Mouse (Mus musculus) CD4-positive, CD25-positive, alpha-beta regulatory T cell, adult 2 months (primary cell): ENCODE measurements around the gene Tpx2.
A peak's percentile ranks its signal among the peaks of the same experiment; 100 is the strongest.

Experiments used
- DNase-seq: peaks from one replicate; pipeline ENCODE4 v3.0.0-alpha.2; 2012; ENCODE audit warnings: low read depth, low spot score

Tpx2 gene

DNA sequence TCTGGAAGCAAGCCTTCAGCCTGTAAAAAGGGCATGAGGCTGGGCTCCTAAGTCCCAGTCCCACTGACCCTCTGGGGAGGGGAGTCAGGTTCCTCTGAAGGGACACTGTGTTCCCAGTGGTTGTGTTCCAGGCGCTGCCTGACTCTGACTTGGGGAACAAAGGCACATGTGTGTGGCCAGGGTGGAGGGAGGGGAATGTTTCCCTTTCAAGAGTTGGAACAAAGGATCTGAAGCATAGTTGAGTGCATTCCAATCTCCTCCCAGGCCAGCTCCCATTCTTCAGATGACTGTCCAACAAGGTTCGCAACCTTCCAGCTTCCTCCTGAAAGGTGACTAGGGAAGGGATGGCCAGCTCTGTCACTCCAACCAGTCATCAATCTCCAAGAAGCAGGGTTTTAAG lies 27.4 kb upstream of the Tpx2 start:
- no peak for DNase-seq

DNA sequence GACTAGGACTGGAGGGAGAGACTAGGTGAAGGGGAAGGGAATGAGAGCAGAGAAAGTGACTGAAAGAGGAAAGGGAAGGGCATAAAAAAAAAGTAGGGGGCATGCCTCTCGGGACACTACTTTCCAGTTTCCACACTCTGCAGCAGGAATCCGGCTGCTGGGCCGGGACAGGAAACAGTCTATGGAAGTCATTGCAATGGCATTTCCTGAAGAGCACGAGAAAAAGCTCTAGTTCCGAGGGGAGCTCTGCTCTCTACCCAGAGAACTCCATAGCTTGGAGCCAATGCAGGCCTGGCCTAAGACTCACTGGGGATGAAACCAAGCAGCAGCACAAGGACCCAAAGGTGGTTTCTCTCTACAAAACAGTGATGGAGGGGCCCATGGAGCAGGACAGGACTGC lies 26.7 kb upstream of the Tpx2 start:
- no peak for DNase-seq

DNA sequence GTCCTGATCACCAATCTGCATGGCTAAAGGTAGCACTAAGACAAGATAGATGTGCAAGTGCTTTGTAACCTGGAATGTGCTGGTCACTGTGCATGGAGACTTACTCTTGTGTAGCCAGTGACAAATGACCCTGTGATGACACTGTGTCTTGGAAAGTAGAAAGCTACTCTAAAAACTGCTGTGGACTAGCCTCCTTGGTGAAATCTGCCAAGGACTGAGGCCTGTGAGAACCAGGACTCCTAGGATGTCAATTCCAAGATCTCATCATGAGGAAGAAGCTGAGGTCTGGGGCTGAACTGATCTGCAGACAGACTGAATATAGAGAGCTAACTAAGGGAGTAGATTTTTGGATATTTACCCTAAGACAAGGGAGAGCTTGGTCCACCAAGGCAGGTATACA lies 26.2 kb upstream of the Tpx2 start:
- DNase-seq = no peak

DNA sequence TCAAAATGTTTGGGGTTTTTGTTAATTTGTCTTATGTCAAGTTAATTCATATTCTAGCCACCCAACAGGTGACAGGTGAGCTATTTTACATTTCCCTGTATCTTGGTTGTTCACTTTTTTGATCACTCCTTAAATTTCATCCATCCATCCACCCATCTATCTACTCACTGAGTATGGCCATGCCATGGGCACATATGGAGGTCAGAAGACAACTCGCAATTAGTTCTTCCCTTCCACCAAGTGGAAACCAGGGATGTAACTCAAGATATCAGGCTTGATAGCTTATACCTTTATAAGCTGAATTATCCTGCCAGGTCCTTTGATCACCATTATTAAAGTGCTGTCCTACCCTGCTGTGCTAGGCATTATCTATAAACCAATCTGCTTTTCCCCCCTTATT lies 24.0 kb upstream of the Tpx2 start:
- DNase-seq = no peak

DNA sequence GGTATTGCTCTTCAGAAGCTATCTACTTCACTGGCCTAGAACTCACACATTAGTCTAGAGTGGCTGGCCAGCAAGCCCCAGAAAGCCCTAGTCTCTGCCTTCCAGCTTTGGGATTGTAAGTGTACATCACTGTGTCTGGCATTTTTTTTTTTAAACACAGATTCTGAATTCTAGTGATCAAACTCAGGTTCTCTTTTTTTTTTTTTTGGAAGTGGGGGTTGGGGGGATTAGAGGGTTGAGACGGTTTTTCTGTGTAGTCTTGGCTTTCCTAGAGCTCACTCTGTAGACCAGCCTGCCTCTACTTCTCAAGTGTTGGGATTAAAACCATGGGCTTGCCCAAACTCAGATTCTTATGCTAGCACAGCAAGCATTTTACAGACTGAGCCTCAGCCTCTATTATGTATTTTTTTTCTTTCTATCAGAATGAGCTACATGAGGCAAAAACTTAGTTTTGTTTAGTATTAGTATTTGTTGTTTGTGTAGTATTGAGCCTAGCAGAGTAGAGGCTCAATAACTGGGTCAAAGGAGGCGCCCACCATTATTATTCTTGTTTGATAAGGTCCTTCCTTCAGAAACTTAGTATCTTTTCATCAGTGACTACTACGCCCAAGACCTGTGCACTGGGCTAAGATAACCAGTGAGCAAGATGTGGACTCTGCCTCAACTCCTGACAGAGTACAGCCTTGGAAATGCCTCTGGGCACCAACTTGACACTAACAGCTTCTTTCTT lies 23.2 kb upstream of the Tpx2 start:
- no peak for DNase-seq

DNA sequence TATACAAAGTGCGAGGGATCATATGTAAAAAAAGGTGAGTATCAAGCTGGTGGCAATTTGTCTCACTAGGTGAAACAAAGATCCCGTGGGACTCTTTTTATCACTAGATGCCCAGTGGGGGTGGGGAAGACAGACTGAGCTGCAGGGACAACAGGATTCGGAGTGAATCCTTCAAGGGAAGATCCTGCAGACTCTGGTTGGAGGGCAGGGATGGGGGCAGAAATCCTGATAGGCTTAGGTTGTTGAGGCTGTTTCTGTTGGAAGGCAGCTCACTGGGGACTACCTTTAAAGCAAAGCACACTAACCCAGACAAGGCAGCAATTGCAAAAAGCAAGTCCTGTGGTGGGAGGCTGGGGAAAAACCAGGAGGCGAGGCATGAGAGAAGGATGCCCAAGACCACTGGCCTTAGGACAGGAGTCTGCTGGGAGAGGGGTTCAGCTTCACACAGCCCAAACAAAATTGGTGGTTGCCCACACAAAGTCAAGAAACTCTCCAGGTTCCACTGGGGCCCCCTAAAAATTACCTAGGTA lies 22.5 kb upstream of the Tpx2 start:
- DNase-seq = no peak

DNA sequence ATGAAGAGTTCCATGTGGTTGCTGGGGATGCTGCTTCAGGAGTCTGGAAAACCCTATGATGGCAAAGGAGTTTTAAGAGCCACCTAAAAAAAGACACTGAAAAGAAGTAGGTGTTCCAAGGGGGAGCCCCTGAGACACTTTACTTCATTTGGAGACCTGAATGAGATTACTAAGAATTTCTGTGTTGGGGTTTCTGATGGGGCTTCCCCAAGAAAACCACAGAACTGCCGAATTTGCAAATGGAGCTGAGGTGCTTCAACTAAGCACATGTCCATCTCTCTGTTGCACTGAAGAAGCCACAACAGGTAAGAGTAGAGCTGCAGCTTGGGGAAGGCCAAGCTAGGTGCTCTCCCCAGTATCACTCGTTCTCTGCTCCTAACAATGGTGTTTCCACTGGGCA lies 22.1 kb upstream of the Tpx2 start:
- DNase-seq = peak; percentile 86

DNA sequence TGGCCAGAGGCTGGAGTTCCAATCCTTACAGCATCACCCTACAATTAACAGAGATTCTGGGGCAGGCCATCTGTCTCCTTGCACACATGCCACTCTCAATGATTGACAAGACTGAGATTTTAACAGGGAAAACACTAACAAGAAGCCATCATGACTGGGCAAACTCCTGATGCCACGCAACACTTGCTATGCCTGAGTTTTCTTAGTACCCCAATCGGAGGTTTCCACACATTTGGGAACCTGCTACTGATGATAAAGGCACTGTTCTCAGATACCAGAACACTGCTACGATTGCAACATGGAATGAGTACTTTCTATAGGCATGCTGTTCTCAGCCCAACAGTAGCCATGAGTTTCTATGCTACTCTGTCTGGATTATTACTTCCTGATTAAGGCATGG lies 21.3 kb upstream of the Tpx2 start:
- no peak for DNase-seq

DNA sequence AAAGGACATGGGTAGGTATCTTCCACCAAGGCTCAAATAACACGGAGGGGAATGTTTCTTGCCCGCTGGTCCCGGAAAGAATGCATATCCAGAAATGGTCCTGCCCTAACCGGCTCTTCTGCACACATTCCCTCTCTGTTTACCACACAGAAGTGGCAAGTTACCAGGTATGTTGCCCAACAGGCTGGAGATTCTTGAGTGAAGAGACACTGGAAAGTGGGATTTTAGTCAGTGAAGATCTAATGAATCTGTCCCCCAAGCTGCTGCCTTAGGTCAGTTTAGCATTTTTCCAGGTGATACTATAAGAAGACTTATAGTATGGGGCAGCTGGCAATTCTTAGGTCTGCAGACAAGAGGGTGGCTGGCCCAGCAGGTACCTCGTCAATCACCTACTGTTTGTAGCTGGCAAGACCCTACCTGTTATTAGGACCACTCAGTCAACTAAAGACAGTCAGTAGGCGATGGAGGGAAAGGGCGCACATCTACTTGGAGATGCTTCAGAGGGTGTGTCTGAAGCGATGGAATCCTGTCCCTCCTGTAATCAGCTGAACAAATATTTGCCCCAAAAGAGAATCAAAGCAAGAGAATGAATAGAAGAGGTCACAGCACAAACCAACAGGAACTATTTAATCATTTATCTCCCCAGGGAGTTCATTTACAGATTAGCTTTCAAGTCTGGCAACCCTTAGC lies 20.3 kb upstream of the Tpx2 start:
- DNase-seq = no peak

DNA sequence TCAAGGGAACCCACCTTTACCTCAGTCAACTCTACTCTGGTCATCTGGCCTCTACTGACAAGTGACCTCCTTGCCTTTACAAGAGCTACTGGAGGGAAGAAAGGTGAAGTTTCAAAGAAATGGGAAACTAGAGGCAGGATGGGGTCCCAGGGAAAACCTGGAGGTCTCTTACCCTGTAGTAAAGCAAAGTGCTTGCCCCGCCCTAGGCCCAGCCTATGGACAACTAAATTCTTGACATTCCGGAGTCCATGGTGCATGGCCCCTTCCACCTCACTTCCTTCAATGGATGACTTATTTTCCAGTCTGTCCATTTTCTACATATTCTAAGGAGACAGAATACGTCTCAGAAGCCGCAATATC lies 19.8 kb upstream of the Tpx2 start:
- DNase-seq = no peak

DNA sequence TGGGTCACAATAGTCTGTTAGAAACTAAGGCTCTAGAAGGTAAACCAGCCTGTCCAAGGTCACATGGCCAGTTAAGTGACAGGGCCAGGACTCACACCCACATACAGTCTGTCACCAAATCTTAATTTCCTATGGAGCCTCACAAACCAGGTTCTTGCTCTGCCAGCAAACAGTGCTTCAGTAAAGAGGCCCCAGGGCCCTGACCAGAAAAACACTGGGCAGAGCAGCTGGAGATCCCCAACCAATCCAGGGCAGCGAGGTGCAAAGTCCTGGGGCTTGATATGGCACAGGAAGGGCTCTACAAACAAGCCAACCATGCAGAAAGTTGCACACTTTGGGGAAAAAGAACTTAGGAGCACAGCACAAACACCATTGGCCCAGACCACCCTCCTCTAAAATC lies 19.2 kb upstream of the Tpx2 start:
- DNase-seq = no peak

DNA sequence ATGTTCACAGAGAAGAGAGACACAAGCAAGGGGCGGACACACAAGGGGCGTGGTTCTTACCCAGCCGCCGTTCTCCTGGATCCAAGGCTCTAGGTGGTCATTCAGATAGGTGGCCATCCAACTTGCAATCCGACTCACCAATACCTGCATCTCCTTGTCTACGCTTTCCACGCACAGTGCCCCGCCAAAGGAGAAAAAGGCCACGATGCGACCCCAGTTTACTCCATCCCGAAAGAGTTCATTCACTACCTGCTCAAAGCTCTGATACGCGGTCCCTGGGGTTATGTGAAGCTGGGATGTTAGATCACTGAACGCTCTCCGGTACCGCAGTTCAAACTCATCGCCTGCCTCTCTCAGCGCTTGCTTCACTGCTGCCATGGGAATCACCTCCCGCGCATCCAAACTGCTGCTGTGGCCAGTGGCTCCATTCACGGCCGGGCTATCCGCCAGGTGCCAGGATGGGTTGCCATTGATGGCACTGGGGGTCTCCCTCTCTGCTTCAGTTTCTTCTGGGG lies 18.3 kb upstream of the Tpx2 start:
- DNase-seq = peak; percentile 37

DNA sequence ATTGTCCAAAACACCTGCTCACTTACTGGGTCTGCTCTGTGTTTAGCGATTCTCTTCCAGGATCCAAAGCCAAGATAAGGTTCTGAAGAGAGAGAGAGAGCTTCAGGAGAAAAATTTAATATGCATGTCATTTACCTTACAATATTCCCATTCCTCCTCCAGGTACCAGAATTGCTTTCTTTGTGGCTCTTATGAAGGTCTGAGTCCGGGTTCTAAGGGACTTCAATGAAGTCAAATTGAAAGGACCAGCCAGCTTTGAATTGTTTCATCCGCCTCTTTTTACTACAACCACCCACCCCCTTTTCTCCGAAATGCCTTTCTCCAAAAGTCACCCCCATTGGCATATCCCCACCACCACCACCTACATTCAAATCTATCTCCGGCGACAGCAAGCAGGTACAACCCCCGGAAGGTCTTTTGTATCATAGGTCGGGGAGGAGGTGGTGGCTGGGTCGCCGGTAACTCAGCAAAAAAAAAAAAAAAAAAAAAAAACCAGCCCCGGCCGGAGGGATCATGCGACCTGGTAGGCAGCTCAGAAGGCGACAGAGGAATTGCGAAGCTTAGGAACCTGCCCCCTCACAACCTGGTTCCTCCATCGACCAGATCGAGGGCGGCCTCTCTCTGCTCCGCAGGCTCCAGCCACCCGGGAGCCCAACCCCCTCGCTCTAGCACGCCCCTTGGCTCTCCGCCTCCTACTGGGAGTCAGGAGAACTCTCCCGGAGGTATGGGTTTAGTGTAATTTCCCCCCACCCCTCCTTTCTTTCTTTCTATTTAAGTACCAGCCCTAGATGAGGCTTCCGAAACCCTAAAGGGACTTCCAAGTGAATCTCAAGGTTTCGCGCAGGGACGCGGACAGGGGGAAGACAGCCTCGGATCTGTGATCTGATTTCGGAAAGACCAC lies 17.5 kb upstream of the Tpx2 start:
- peak; percentile 89 for DNase-seq

DNA sequence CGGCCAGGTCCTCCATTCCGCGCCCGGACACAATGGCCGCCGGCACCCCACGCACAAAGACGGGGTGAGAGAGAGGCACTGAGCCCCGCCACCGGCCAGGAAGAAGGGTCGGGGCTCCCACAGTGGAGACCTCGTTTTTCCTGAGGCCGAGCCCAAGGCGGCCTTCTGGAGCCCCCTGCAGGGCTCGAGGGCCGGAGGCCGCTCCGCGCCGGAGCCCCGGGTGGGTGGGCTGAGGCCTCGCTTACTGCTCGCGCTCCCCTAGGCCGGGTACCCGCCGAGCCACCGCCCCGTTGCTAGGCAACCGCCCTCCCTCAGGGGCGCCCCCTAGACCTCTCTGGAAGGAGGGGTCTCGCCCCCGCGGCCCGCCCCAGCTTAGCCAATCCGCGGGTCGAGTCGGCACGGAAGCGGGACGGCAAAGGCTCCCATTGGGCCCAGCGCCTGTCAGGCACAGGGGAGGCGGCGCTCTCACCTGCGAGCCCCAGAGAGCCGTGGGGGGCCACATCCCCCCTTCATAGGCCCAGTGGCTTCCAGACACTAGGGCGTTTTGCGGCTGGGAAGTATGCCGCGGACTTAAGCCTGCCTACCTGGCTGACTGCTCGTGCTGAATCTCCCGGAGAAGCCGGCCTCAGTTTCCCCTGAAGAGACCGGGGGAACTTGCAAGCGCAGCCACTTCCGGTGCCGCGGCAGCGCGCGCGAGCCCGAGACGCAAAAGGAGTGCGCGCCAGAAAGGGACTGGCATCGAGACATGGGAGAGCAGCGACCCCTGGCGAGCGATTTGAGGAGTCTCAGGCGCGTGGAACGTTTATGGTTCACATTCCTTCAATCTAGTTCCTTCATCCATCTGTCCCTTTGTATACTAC lies 16.5 kb upstream of the Tpx2 start, which contains the start of gene Bcl2l1:
TSS of gene Bcl2l1 (minus strand) at position 710 of the 860 bp plus-strand sequence.
- DNase-seq = peak; percentile 98

DNA sequence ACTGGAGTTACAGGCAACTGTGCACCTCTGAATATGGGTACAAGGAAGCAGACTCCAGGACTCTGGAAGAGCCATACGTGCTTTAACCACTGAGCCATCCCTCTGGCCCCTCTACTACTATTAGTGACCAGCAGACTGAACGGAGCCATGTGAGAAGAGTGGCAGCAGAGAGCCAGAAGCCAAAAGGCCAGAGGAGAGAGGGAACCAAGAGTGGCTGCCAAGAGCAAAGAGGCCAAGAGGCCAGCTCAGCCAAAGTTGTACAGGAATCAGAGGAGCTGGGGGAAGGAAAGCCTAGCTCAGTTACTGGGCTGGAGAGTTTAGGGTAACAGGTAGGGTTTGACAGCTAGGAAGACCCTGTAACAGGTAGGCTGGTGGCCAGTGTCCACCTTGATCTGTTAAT lies 8.5 kb upstream of the Tpx2 start:
- DNase-seq = no peak

DNA sequence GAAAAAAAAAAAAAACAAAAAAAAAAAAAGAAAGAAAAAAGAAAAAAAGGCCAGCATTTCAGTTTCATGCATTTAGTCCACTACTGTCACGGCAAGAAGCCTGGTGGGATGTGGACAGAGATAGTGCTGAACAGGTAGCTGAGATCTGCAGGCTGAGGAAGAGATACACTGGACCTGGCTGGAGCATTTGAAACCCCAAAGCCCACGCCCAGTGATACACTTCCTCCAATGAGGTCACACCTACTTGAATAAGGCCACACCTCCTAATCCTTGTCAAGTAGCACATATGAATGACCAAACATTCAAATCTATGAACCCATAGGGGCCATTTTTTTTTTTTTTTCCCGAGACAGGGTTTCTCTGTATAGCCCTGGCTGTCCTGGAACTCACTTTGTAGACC lies 5.0 kb upstream of the Tpx2 start:
- DNase-seq = no peak

DNA sequence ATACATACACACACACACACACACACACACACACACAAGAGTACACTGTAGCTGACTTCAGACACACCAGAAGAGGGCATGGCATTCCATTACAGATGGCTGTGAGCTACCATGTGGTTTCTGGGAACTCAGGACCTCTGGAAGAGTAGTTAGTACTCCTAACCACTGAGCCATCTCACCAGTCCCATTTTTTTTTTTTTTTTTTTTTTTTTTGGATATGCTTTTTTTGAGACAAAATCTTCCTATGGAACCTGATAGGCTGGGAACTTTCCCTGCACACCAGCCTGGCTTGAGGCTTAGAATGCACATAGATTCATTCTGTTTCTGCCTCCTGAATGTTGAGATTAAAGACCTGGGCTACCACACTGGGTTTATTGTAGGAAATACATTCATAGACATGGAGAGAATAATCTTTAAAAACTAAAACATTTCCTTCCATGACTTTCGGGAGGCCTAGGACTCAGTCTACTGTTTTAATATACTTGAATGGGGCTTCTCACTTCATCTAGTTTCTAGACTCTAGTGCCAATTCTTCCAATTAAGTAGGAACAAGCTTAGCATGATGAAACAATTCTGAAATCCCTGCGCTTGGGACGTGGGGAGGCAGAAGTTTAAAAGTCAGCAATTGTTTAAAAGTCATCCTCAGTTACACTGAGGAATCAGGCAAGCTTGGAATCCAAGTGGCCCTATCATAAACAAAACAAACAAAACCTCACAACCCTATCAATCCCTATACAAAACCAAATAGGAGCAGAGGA lies 528 bp upstream of the Tpx2 start:
- no peak for DNase-seq

DNA sequence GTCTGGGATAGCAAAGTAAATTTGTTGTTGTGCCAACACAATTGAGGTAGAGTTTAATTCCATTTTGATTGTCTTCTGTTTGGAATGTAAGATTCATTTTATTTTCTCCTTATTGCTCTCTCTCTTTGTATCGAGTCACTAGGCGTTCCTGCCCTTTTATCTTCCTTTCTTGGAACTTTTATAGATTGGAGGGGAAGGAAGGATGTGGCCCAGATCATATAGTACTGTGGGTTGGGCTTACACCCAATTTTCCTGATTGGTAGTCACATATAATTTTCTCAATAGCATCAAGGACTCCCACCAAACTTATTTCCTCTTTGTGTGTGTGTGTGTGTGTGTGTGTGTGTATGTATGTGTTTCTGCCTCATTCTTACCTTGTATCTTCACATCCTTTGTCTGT lies 702 bp downstream of the Tpx2 start:
- no peak for DNase-seq

DNA sequence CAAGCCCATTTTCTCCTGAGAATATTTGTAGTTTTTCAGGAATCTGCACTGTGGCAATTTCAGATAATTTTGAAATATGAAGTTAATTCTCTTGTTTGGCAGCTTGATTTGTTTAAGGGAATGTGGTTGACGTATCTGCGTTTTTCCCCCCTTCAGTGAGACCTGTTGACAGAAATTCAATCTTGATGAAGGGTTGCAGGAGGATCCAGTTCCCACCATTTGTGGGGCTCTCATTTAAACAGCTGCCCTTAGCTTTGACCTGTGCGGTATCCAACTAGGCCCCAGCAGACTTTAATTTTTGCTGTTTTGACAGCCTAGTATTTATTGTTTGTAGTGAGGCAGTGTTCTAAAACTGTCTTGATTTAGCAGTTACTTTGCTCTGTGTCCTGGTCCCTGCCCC lies 11.7 kb downstream of the Tpx2 start:
- no peak for DNase-seq

DNA sequence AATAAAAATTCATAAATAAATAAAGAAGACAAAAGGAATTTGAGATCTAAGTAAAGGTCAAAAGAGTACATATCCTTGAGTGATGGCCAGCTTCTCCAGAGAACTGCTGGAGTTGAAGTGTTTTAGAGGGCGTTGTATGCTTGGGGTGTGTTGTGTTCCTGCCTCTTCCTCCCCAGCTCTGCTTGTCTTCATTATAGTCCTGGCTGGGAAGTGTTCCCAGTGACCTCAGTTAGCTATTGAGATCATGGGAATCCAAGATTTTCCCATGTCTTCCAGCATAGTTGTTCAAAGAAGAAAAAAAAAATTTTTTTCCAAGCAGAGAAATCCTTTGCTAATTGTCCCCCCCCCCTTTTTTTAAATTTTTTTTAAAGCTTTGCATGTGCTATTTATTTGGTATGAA lies 14.1 kb downstream of the Tpx2 start:
- DNase-seq = no peak
